Mouse (Mus musculus) bone marrow, adult 2 months (tissue): Measurements from ENCODE around the gene Kcnj1. TPM values are rescaled to one million over a fixed set of nuclear protein-coding genes. Genes with fewer than 3 reads are reported as not detected.
A peak's percentile ranks its signal among the peaks of the same experiment; 100 is the strongest.

Source experiments
- H3K27ac ChIP-seq: fragments of 200-500 bp; 2 replicates; pipeline ENCODE4 v1.5.1; 2012; ENCODE audit warnings: low read depth, mild to moderate bottlenecking, control low read depth, inconsistent platforms, low read length; ENCODE audit not compliant: control insufficient read depth, poor library complexity, insufficient read depth
- H3K4me1 ChIP-seq: fragments of 200-500 bp; 2 replicates; pipeline ENCODE4 v1.6.1; 2011; ENCODE audit warnings: low read length; ENCODE audit not compliant: control insufficient read depth, insufficient read depth
- H3K4me3 ChIP-seq: fragments of 200-500 bp; replicated peaks from 2 replicates; pipeline ENCODE3; 2011; ENCODE audit warnings: mild to moderate bottlenecking, low read depth, low read length, control low read depth; ENCODE audit not compliant: control insufficient read depth
- CTCF ChIP-seq: fragments of 200-500 bp; IDR thresholded peaks from 2 replicates; pipeline ENCODE4 v1.5.1; 2011; ENCODE audit warnings: low read length, control low read depth; ENCODE audit not compliant: control insufficient read depth, insufficient read depth
- POLR2A ChIP-seq: fragments of 200-500 bp; IDR thresholded peaks from 2 replicates; pipeline ENCODE4 v1.6.1; 2011; ENCODE audit warnings: low read depth, mild to moderate bottlenecking, control low read depth, low read length, borderline replicate concordance; ENCODE audit not compliant: control insufficient read depth
- WGBS: fragments of 180-500 bp; shearing (Covaris S2); methylation state at CpG from one replicate; pipeline ENCODE4 v1.1.7; 2018; 5-methylcytosine and 5-hydroxymethylcytosine counted together
- polyA plus RNA-seq: library from polyadenylated mRNA; stranded (reverse); fragments of >200 nt; gene quantifications from 2 replicates; pipeline ENCODE4 v1.2.4, GENCODE M21; 2011; ENCODE audit warnings: low replicate concordance; ENCODE audit not compliant: missing spikeins, insufficient read depth, insufficient read length

Kcnj1 gene
- polyA plus RNA-seq, 1 experiment = not detected

DNA sequence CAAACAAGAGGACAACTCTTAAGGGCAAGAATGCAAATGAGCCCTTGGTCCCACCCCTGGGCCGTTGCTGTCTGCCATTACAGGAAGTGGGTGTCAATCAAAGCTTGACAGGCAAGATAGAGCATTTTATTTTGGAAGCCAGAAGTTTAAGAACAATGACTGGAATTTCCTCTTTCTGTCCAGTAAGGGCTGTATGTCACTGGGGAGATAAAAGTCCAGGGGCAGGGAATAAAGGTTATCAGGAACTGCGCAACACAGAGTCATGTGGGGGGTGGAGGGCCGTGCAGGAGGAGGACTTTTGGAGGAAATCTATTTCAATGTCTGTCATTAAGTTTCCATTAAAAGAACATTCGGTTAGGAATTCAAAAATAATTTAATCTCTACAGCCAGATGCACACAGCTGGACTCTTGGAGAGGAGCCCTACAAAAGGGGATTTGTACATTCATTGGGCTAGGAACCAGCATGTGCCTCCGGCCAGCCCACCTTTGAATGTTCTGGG, 28.4 kb downstream of the Kcnj1 start:
- Histone ChIP-seq H3K27ac (no peak overlapping the region), H3K4me1 (no peaks in the 10 kb centered on the region; the same call in none of the 2 replicates), H3K4me3 (no peak overlapping the region)
- WGBS = 27% methylated on average over 5 of the region's 5 CpGs
- TF ChIP-seq POLR2A = no peak
- TF ChIP-seq CTCF = no peak

- no peak for TF ChIP-seq POLR2A
- peak; percentile 57 for TF ChIP-seq CTCF
- H3K27ac ChIP-seq = no peak overlapping the region
- H3K4me3 ChIP-seq = no peak overlapping the region
- H3K4me1 ChIP-seq = no peaks in the 10 kb centered on the region; the same call in 1 of the 2 replicates
- 41% methylated on average over 11 of the region's 11 CpGs for WGBS
Observed at GRCm38 (mm10) chr9:32405191-32405925, 33.1 kb downstream of the Kcnj1 start.

DNA sequence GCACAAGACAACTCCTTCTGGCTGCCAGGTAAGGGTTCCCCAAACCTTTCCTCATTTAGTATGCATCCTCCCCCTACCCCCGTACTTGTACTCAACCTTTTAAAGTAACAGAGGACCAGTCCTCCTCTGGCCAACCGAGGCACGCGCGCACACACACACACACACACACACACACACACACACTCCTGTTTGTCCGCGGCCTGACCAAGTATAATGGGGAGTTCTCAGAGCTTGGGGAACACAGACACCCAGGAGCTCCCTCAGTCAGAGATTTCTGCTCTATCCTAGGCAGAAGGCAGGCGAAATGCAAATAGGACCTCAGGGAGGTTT, 36.4 kb downstream of the Kcnj1 start:
- H3K4me3 ChIP-seq = no peak overlapping the region
- WGBS = 50% methylated on average over 8 of the region's 8 CpGs
- H3K27ac ChIP-seq = no peak overlapping the region
- no peaks in the 10 kb centered on the region for H3K4me1 ChIP-seq
- TF ChIP-seq CTCF = no peak
- TF ChIP-seq POLR2A = no peak

DNA sequence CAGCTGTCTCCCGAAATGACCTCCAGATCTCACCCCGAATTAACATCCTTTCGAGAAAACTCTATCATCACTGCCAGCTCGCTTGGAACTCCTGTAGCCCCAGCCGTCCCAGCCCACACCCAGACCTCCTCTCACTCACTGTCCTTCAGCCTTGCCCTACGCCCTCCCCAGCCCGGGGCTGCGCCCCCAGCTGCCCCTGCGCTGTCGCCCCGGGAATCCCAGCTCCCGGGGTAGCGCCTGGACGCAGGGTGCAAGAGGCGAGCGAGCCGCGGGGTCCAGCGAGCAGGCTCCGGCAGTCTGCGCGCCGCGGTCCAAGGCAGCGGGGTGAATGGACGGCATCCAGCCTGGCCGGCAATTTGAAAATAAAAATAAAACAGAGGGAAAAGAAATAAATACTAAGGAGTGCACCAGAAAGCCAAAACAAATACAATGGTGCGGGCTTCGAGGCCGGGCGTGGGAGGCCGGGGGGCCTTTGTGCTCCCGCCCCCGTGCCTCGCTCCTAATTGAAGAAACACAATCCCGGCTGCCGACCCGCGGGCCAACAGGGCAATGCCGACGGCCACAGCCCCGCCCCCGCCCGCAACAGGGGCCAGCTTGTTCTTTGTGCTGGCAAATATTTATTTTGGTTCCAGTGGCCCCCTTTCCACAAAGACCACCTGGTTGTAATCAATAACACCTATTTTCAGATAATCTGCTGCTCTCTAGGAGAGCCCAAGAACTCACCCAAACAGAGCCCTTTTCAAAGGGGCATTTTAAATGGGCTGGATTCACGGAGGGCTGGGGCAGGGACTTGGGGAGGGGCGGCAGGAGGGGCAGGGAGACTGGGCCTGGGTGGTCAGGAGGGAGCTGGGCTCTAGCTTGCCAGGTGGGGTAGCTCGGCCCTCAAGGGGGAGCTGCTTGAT, 37.0 kb downstream of the Kcnj1 start:
- Histone ChIP-seq H3K27ac (no peak overlapping the region), H3K4me3 (no peak overlapping the region), H3K4me1 (no peaks in the 10 kb centered on the region)
- no peak for TF ChIP-seq CTCF
- no peak for TF ChIP-seq POLR2A
- WGBS = 6% methylated on average over 47 of the region's 47 CpGs

GRCm38 (mm10) chr9:32410671-32411070, 38.4 kb downstream of the Kcnj1 start:
- Histone ChIP-seq H3K4me1 (no peaks in the 10 kb centered on the region), H3K4me3 (no peak overlapping the region), H3K27ac (no peak overlapping the region)
- no peak for TF ChIP-seq POLR2A
- WGBS = 90% methylated on average over 5 of the region's 5 CpGs

DNA sequence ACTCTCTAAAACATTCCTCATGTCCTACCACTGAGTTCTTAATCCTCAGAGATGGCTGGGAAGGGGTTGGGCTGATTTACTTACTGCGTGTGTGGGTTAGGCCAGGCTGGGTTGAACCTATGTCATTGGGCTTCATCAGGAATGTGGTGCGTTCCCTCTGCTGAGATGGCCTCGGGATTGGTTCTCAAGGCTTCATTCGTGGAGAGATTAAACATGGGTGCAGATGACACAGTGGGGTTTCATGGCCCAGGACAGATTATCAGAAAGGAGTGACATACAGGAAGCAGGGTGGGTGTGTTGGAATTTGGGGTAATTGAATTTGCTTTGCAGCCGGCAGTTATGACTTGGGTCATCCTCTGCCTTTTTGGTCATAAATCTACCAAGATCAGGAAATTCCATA, 39.2 kb downstream of the Kcnj1 start:
- H3K4me3 ChIP-seq = no peak overlapping the region
- WGBS = 80% methylated on average over 5 of the region's 5 CpGs
- TF ChIP-seq CTCF (no peak), POLR2A (no peak)
- H3K4me1 ChIP-seq = no peaks in the 10 kb centered on the region
- no peak overlapping the region for H3K27ac ChIP-seq

DNA sequence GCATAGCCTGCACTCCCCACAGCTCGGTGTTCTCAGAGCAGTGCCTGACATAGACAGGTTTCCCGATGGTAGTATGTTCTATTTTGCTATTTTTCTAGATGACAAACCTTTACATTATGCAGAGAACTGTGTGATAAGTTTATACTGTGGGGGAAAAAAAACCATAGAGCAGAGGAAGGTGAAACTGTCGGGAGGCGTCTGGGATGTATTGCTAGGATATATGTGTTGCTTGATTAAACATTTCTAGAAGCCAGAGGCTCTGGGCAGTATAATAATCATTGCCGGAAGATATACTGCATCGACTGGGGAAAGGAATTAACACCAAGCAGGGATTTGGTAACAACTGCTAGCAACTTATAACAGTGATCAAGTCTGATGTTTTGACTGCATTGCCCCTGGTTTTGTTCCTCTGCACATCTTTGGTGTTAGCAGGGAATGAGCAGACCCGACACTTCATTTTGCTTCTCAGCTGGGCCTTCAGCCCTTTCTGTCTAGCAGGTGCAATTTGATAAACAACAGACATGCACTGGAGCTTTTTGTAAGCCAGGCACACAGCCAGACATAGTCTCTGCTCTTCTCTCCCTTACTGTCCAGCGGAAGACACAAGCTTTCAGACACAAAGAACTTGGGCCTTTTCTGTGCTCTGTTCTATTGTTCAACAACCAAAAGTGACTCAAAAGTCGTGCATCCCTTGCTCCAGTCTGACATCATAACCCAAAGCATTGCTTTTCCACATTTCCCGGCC, 40.7 kb downstream of the Kcnj1 start:
- no peak overlapping the region for H3K4me3 ChIP-seq
- TF ChIP-seq CTCF (no peak), POLR2A (no peak)
- 79% methylated on average over 10 of the region's 10 CpGs for whole genome bisulfite sequencing
- H3K27ac ChIP-seq = no peak overlapping the region
- no peaks in the 10 kb centered on the region for H3K4me1 ChIP-seq

- TF ChIP-seq POLR2A (no peak), CTCF (no peak)
- H3K4me3 ChIP-seq = no peak overlapping the region
- no peaks in the 10 kb centered on the region for H3K4me1 ChIP-seq
- no peak overlapping the region for H3K27ac ChIP-seq
- WGBS = 67% methylated on average over 1 of the region's 1 CpGs
Observed at GRCm38 (mm10) chr9:32414956-32415355, 42.7 kb downstream of the Kcnj1 start.
